Mouse (Mus musculus) C2C12 (cell line): ENCODE measurements around the gene Gm45140.

Source experiments
- CEBPB ChIP-seq: IDR thresholded peaks from one replicate; pipeline ENCODE4 v1.6.1; 2011; ENCODE audit warnings: low read depth, mild to moderate bottlenecking, control low read depth, moderate library complexity
- CTCF ChIP-seq: IDR thresholded peaks from one replicate; pipeline ENCODE4 v1.5.1; 2011; ENCODE audit not compliant: control insufficient read depth, insufficient read depth, insufficient read length

- TF ChIP-seq CEBPB = no peak
- no peak for TF ChIP-seq CTCF
Observed at GRCm38 (mm10) chr6:87871240-87871639, 35.6 kb upstream of the Gm45140 start.
